Mouse (Mus musculus): ENCODE results near the gene Lamb1. TPM values are rescaled to one million over a fixed set of nuclear protein-coding genes. Genes with fewer than 3 reads are reported as not detected.

The Lamb1 gene
- total RNA-seq (2023): under 1 TPM; 0.12 to 0.18 TPM

GRCm38 (mm10) chr12:31265005-31265721, at the start of gene Lamb1:
Lamb1 (plus strand) TSS chr12:31265234.

GRCm38 (mm10) chr12:31240470-31240869, 24.6 kb upstream of the Lamb1 start, which contains the start of gene Gm6993:
Gm6993 (plus strand) TSS chr12:31240770.

GRCm38 (mm10) chr12:31350944-31351928, 86.2 kb downstream of the Lamb1 start, which contains the start of gene Dld:
Dld (minus strand) TSS chr12:31351453.

Other genes with a start within 250 kb of the Lamb1 start
- under 1 TPM in 1 of 2 experiments, not detected in 1; 0.21 TPM for gene Fam110c, start 191.4 kb upstream of the Lamb1 start, total RNA-seq (2023)
- gene Gm6993, start 24.5 kb upstream of the Lamb1 start, total RNA-seq (2023): not detected
- gene Dld, start 86.2 kb downstream of the Lamb1 start, total RNA-seq (2023): 10 to 100 TPM; 43.7 to 48.2 TPM
- gene Slc26a3, start 125.6 kb downstream of the Lamb1 start, total RNA-seq (2023): not detected
- gene Cbll1, start 234.4 kb downstream of the Lamb1 start, total RNA-seq (2023): 10 to 100 TPM; 28.5 to 29.2 TPM

All from monocyte, adult 59 days (primary cell).